In genomic region chr7:143460874-143461273, GRCm38 (mm10) we compare ENCODE assay signal across 7 mouse cellular contexts. TPM values are rescaled to one million over a fixed set of nuclear protein-coding genes. Genes with fewer than 3 reads are reported as not detected.
DNase-seq lines count a peak whose midpoint lies in the region; ATAC-seq lines count a peak whose summit lies in the region.

Cdkn1c (minus strand) TSS chr7:143461050.

- H3K27ac ChIP-seq in heart, embryonic 11.5 days (ENCODE audit: low read depth, low read length) = peak within 1 kb of the TSS; percentile 83
- peak within 1 kb of the TSS; percentile 62 for H3K27ac ChIP-seq in kidney, embryonic 15.5 days
- peak within 1 kb of the TSS; percentile 87 for H3K27ac ChIP-seq in limb, embryonic 15.5 days
- H3K27ac ChIP-seq in midbrain, embryonic 16.5 days (ENCODE audit: low read length) = peak within 1 kb of the TSS; percentile 52

- WGBS in heart, embryonic 11.5 days (ENCODE audit: insufficient replicate concordance) = 26% methylated on average over 33 of the region's 48 CpGs
- WGBS in kidney, embryonic 15.5 days = 30% methylated on average over 29 of the region's 48 CpGs
- WGBS in limb, embryonic 15.5 days = 35% methylated on average over 44 of the region's 48 CpGs
- WGBS in midbrain, embryonic 16.5 days = 30% methylated on average over 37 of the region's 48 CpGs

- H3K9ac ChIP-seq in heart, embryonic 11.5 days (ENCODE audit: low read depth, low read length) = peak within 1 kb of the TSS; percentile 80
- H3K9ac ChIP-seq in kidney, embryonic 15.5 days = peak within 1 kb of the TSS; percentile 62
- H3K9ac ChIP-seq in limb, embryonic 15.5 days = peak within 1 kb of the TSS; percentile 68
- peak within 1 kb of the TSS; percentile 66 for H3K9ac ChIP-seq in midbrain, embryonic 16.5 days (ENCODE audit: low read depth, low read length)

- peaks cover 16% of the 10 kb centered on the region for H3K4me1 ChIP-seq in heart, embryonic 11.5 days (ENCODE audit: control insufficient read depth, insufficient read depth, low read length)
- peaks cover 38% of the 10 kb centered on the region for H3K4me1 ChIP-seq in kidney, embryonic 15.5 days
- peaks cover 48% of the 10 kb centered on the region for H3K4me1 ChIP-seq in limb, embryonic 15.5 days
- 0 out of 2 replicates have a peak, but pooled peaks cover 3% of the 10 kb centered on the region for H3K4me1 ChIP-seq in midbrain, embryonic 16.5 days (ENCODE audit: control insufficient read depth, insufficient read depth, low read length)

- H3K36me3 ChIP-seq in heart, embryonic 11.5 days (ENCODE audit: control insufficient read depth, insufficient read depth, low read length) = no peaks in the 10 kb centered on the region
- no peaks in the 10 kb centered on the region for H3K36me3 ChIP-seq in kidney, embryonic 15.5 days
- H3K36me3 ChIP-seq in limb, embryonic 15.5 days = no peaks in the 10 kb centered on the region
- no peaks in the 10 kb centered on the region for H3K36me3 ChIP-seq in midbrain, embryonic 16.5 days (ENCODE audit: control insufficient read depth, insufficient read depth, low read length)

- peak; percentile 89 to 93 for DNase-seq in adrenal gland, postnatal 36 days
- DNase-seq in spleen, adult 18-20 months = peak; percentile 75 to 81

- peaks cover 12% of the 10 kb centered on the region for H3K27me3 ChIP-seq in heart, embryonic 11.5 days (ENCODE audit: control insufficient read depth, insufficient read depth, low read length)
- 0 out of 2 replicates have a peak, but pooled peaks cover 8% of the 10 kb centered on the region for H3K27me3 ChIP-seq in kidney, embryonic 15.5 days
- peaks cover 4% of the 10 kb centered on the region; the same call in 1 of the 2 replicates for H3K27me3 ChIP-seq in limb, embryonic 15.5 days
- H3K27me3 ChIP-seq in midbrain, embryonic 16.5 days (ENCODE audit: control insufficient read depth, insufficient read depth, low read depth, low read length) = no peaks in the 10 kb centered on the region

- H3K4me3 ChIP-seq in heart, embryonic 11.5 days (ENCODE audit: low read depth, low read length) = peak within 1 kb of the TSS; percentile 60
- H3K4me3 ChIP-seq in kidney, embryonic 15.5 days (replicated peaks) = peak within 1 kb of the TSS; percentile 57
- peak within 1 kb of the TSS; percentile 59 for H3K4me3 ChIP-seq in limb, embryonic 15.5 days
- H3K4me3 ChIP-seq in midbrain, embryonic 16.5 days (ENCODE audit: low read depth, low read length) = peak within 1 kb of the TSS; percentile 50

- peak; percentile 87 for ATAC-seq in erythroid progenitor cell, adult 5-6 weeks (replicated peaks; ENCODE audit: low FRiP score, poor library complexity, severe bottlenecking)
- peak; percentile 82 for ATAC-seq in heart, embryonic 11.5 days (replicated peaks; ENCODE audit: insufficient number of reproducible peaks, low FRiP score, low TSS enrichment)
- ATAC-seq in kidney, embryonic 15.5 days (replicated peaks; ENCODE audit: low FRiP score) = peak; percentile 86
- ATAC-seq in limb, embryonic 15.5 days (ENCODE audit: insufficient number of reproducible peaks, low FRiP score, low TSS enrichment, low read depth) = peak; percentile 84
- ATAC-seq in midbrain, embryonic 16.5 days = peak; percentile 73

- peak within 1 kb of the TSS; percentile 58 for H3K4me2 ChIP-seq in heart, embryonic 11.5 days
- H3K4me2 ChIP-seq in kidney, embryonic 15.5 days = peak within 1 kb of the TSS; percentile 63
- H3K4me2 ChIP-seq in limb, embryonic 15.5 days = peak within 1 kb of the TSS; percentile 49
- peak within 1 kb of the TSS; percentile 56 for H3K4me2 ChIP-seq in midbrain, embryonic 16.5 days (ENCODE audit: low read length)

- H3K9me3 ChIP-seq in heart, embryonic 11.5 days (replicated peaks; ENCODE audit: control insufficient read depth, low read length) = peaks cover 7% of the 10 kb centered on the region
- peaks cover 30% of the 10 kb centered on the region for H3K9me3 ChIP-seq in kidney, embryonic 15.5 days (replicated peaks)
- H3K9me3 ChIP-seq in limb, embryonic 15.5 days = peaks cover 16% of the 10 kb centered on the region
- peaks cover 17% of the 10 kb centered on the region for H3K9me3 ChIP-seq in midbrain, embryonic 16.5 days (replicated peaks; ENCODE audit: control insufficient read depth, low read length, poor library complexity, severe bottlenecking)

RNA-seq across cellular contexts. Expression of gene Cdkn1c, which starts in this region (rescaled TPM):
- total RNA-seq in adrenal gland, postnatal 36 days (2021) = 100 to 1,000 TPM; 242 to 645 TPM
- total RNA-seq in erythroid progenitor cell, adult 5-6 weeks (2015; ENCODE audit: low replicate concordance) = 14.8 TPM in 1 of 2 replicates, not detected in the other
- total RNA-seq in erythroid progenitor cell, adult 5-6 weeks (2017; ENCODE audit: low replicate concordance) = not detected in 2 replicates
- 1,643 and 1,679 TPM in 2 replicates for polyA plus RNA-seq in heart, embryonic 11.5 days (2014; fragmentation: Nextera tagmentation; extraction: Ambion mirVana)
- polyA plus RNA-seq in kidney, embryonic 15.5 days (2015; fragmentation: Nextera tagmentation; extraction: Ambion mirVana) = 844 and 965 TPM in 2 replicates
- polyA plus RNA-seq in limb, embryonic 15.5 days (2015; fragmentation: Nextera tagmentation; extraction: Ambion mirVana) = 1,248 and 1,513 TPM in 2 replicates
- polyA plus RNA-seq in midbrain, embryonic 16.5 days (2015; fragmentation: Nextera tagmentation; extraction: Ambion mirVana) = 171 and 184 TPM in 2 replicates

Comparison
In these comparisons a context has a peak if more than half of its experiments do, and no peak if none do; other contexts are left out.
1. Peak in every context shown above with its lines: DNase-seq, ATAC-seq, H3K4me3 ChIP-seq and H3K27ac ChIP-seq.
2. RNA of gene Cdkn1c (total RNA-seq): 242 to 645 TPM in adrenal gland, postnatal 36 days; 14.8 TPM in erythroid progenitor cell, adult 5-6 weeks; every median in the first group is over 10 times any median in the second.